In genomic region chr2:105665491-105666250, GRCm38 (mm10) we compare ENCODE assay signal across 19 mouse cellular contexts. TPM values are rescaled to one million over a fixed set of nuclear protein-coding genes. Genes with fewer than 3 reads are reported as not detected.
"Had no signal": no experiment of that assay in that cellular context is flagged by ENCODE, and none has a peak within 500 bp of the region (broad histone marks: within the 10 kb centered on the region; RNA-seq: fewer than 3 reads in every experiment).

No protein-coding gene starts in this region.

- H3K4me2 ChIP-seq: limb, embryonic 13.5 days; liver, embryonic 12.5 days; liver, embryonic 15.5 days; lung, embryonic 15.5 days had no signal

- DNase-seq: kidney, adult 9 months; kidney, postnatal 14 days; kidney, postnatal 4 days; left cerebral cortex, postnatal 4 days; liver; lung, adult 18-20 months; lung, postnatal 10 days; lung, postnatal 36 days; thymus, adult 18-20 months; thymus, postnatal 36 days had no signal

- H3K4me3 ChIP-seq: limb, embryonic 13.5 days; liver, embryonic 12.5 days; liver, embryonic 15.5 days; lung, embryonic 15.5 days; megakaryocyte, embryonic 14.5 days; neural tube, embryonic 12.5 days had no signal

- H3K9ac ChIP-seq: limb, embryonic 13.5 days; liver, embryonic 12.5 days; liver, embryonic 15.5 days; lung, embryonic 15.5 days; neural tube, embryonic 12.5 days had no signal

- H3K27ac ChIP-seq: limb, embryonic 13.5 days; liver, embryonic 12.5 days; liver, embryonic 15.5 days; lung, embryonic 15.5 days; midbrain, embryonic 10.5 days; neural tube, embryonic 12.5 days had no signal

- H3K36me3 ChIP-seq: limb, embryonic 13.5 days; liver, embryonic 12.5 days; liver, embryonic 15.5 days; lung, embryonic 15.5 days; midbrain, embryonic 10.5 days; neural tube, embryonic 12.5 days had no signal

- H3K9me3 ChIP-seq: limb, embryonic 13.5 days; liver, embryonic 12.5 days; liver, embryonic 15.5 days; lung, embryonic 15.5 days; midbrain, embryonic 10.5 days; neural tube, embryonic 12.5 days had no signal

RNA-seq across cellular contexts. Expression of gene Pax6, which starts 3.0 kb away (rescaled TPM):
- total RNA-seq: neutrophil, adult 5-6 weeks had no signal
- polyA plus RNA-seq: liver, embryonic 15.5 days; lung, embryonic 15.5 days; urinary bladder, adult 2 months had no signal
